Mouse (Mus musculus) hematopoietic multipotent progenitor cell, adult 10-12 weeks (in vitro differentiated cells): Measurements from ENCODE around the gene Cxcr1. TPM values are rescaled to one million over a fixed set of nuclear protein-coding genes. Genes with fewer than 3 reads are reported as not detected.

ENCODE experiments used
- polyA plus RNA-seq: library from polyadenylated mRNA; stranded (reverse); fragments of >175 nt; gene quantifications from 2 replicates; pipeline ENCODE4 v1.2.3, GENCODE M21; 2012; ENCODE audit warnings: low replicate concordance

The Cxcr1 gene
- polyA plus RNA-seq = not detected in 2 replicates

DNA sequence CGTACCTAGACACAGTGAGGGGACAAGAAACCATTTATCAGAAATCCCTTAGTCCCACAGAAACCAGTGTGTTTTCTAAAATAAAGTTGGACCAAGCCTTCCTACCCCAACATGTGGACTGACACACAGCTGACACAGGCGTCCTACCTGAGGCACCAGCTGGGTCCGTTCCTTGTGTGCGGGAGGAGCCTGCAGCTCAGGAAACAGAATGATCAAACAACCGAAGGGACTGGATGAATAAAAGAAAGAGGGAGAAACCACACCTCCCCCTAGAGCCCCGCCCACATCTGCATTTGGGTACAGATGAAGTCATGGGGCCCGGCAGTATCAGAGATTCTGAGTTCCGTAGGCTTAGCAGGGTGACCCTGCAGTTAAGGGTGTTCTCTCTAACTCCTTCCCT is at the start of gene Cxcr1:
Gene Cxcr1 (minus strand): TSS at position 187 of the 400 bp plus-strand sequence.

DNA sequence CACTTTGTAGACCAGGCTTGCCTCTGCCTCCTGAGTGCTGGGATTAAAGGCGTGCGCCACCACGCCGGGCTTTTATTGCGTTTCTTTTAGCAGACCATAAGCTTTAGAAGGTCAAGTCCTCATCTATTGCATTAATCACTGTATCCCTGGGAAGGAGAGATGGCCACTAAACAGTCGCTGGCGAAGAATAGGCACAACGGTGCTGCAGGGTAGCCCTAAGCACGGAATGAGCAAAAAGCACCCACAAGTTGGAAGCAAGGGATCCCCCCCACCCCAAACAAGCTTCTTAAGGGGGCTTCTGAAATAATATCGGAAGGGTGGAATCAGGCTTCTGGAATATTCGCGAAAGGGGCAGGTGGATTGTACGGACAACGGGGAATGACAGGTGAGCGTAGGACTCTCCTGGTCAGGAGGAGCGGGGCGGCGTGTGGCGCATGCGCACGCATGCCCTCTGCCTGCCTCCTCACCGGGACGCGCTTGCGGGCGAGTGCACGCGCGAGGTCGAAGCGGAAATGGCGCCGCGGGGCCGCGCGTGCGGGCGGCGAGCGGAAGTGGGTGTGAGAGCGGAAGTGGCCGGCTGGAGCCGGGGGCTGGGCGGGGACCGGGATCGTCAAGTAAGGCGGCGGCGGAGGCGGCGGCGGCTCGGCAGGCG is 41.6 kb upstream of the Cxcr1 start, which contains the start of gene Arpc2:
Gene Arpc2 (plus strand): TSS at position 147 of the 652 bp plus-strand sequence.

DNA sequence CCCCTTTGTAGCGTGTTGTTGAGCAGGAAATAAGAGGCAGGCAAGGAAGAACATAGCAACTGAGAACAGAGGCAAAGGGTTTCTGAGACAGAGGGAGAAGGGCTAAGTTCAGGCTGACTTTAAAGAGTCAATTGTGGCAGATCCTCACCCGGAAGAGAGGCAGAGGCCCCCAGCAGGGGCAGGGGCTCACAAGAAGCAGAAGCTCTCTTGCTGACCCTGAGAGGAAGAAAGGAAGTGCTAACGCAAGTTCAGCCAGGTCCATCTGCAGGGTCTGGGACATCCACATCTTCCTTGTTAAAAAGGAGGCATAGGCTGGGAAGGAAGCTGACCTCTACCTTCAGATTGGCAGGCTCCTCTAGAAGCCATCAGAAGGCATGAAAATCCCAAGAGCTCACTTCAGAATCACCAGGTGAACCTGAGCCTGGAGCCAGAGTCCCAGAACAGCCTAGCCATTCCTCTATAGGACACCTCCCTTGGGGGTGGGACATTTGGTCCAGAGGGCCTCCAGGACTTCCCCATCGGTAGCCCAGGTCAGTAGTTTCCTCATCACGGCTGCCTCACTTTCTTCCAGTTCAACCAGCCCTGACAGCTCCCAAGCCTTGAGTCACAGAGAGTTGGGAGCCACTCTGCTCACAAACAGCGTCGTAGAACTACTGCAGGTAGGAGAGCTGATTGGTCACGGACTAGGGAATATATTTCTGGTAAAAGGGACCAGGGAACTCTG is 40.8 kb downstream of the Cxcr1 start, which contains the start of gene Cxcr2:
Gene Cxcr2 (plus strand): TSS at position 529 of the 724 bp plus-strand sequence.

Other genes starting within 250 kb of the Cxcr1 start
- gene Tns1, start 70.2 kb downstream of the Cxcr1 start, polyA plus RNA-seq = 38.2 and 54.2 TPM in 2 replicates
- gene Rufy4, start 69.1 kb downstream of the Cxcr1 start, polyA plus RNA-seq = 0.43 and 0.79 TPM in 2 replicates
- 7.7 and 9.4 TPM in 2 replicates for gene Cxcr2, start 40.6 kb downstream of the Cxcr1 start, polyA plus RNA-seq
- gene Arpc2, start 41.5 kb upstream of the Cxcr1 start, polyA plus RNA-seq = 565 and 1,536 TPM in 2 replicates
- gene Gpbar1, start 83.9 kb upstream of the Cxcr1 start, polyA plus RNA-seq = 0.26 TPM in 1 of 2 replicates, not detected in the other
- 193 and 275 TPM in 2 replicates for gene Aamp, start 90.1 kb upstream of the Cxcr1 start, polyA plus RNA-seq
- gene Pnkd, start 90.3 kb upstream of the Cxcr1 start, polyA plus RNA-seq = 82.5 and 148 TPM in 2 replicates
- gene Tmbim1, start 111.0 kb upstream of the Cxcr1 start, polyA plus RNA-seq = 74.4 and 110 TPM in 2 replicates
- 0.21 TPM in 1 of 2 replicates, not detected in the other for gene Catip, start 167.5 kb upstream of the Cxcr1 start, polyA plus RNA-seq
- 164 and 251 TPM in 2 replicates for gene Slc11a1, start 180.6 kb upstream of the Cxcr1 start, polyA plus RNA-seq
- 329 and 559 TPM in 2 replicates for gene Ctdsp1, start 196.9 kb upstream of the Cxcr1 start, polyA plus RNA-seq
- gene Vil1, start 214.7 kb upstream of the Cxcr1 start, polyA plus RNA-seq = not detected in 2 replicates